Mouse (Mus musculus) gastrocnemius, adult 18-20 months (tissue): ENCODE results near the gene Yeats2. TPM values are rescaled to one million over a fixed set of nuclear protein-coding genes. Genes with fewer than 3 reads are reported as not detected.
"Not testable (repeated sequence)": the region's sequence is repeated elsewhere in the genome, so short reads cannot be mapped to it uniquely, and the experiment has no call there.

ENCODE experiments used
- DNase-seq: peaks from one replicate; pipeline ENCODE4 v3.0.0; 2021; ENCODE audit warnings: low spot score
- long read RNA-seq, 2 experiments: library from polyadenylated mRNA; stranded (forward); transcript quantifications; one replicate each; pipeline ENCODE4 v2.0.0; 2021
- total RNA-seq, 2 experiments: library from RNA; stranded (reverse); gene quantifications; 2 replicates each; pipeline ENCODE4 v1.2.3; 2021

The Yeats2 gene
- total RNA-seq: 1 to 10 TPM; 3.3 to 3.7 TPM
- long read RNA-seq, experiment 1, full-length matches to known transcripts: 1 of 6 reads
- long read RNA-seq, experiment 1, partial matches to known transcripts: 1 of 6 reads
- long read RNA-seq, experiment 1, other reads (novel, unspliced or antisense): 4 of 6 reads
- long read RNA-seq, experiment 2, partial matches to known transcripts: 1 of 4 reads
- long read RNA-seq, experiment 2, other reads (novel, unspliced or antisense): 3 of 4 reads

GRCm38 (mm10) chr16:20140772-20141531 lies at the start of gene Yeats2:
TSS of gene Yeats2 (plus strand) at chr16:20141063.
- peak; percentile 71 for DNase-seq

DNA sequence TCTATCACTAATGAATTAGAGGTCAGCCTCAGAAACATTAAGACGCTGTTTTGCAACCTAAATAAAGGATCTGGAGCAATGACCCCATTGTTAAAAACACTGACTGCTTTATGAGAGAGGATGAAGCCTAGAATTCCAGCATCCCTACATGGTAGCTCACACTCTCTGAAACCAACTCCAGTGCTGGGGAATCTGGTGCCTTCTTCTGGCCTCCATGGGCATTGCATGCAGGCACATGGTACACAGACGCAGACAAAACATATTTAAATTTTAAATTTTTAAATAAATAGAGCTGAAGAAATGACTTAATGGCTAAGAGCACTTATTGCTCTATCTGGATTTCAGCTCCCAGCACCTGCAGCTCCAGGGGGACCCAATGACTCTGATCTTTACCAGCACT lies 44.9 kb upstream of the Yeats2 start:
- no peak for DNase-seq

- DNase-seq: peak; percentile 95
These were observed 43.7 kb upstream of the Yeats2 start, which contains the start of gene Klhl24 for GRCm38 (mm10) chr16:20097069-20097710. TSS of gene Klhl24 (plus strand) at chr16:20097542.

GRCm38 (mm10) chr16:20097711-20098374 lies 43.0 kb upstream of the Yeats2 start:
- peak; percentile 96 for DNase-seq

DNA sequence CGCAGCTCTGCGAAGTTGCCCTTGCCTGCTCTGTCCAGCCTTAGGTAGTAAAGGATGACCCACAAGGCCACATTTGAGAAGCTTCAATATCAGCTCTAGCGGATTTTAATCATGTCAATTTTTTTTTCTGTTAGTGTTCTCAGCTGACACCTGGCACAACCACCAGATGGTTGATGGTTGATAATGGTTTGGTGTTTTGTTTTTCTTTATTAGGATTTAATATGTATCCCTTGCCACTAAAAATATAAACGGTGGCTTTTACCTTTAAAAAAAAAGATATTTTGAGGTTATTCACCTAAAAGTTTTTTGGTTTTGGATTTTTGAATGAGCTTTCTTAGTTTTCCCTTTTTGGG lies 42.5 kb upstream of the Yeats2 start:
- no peak for DNase-seq

DNA sequence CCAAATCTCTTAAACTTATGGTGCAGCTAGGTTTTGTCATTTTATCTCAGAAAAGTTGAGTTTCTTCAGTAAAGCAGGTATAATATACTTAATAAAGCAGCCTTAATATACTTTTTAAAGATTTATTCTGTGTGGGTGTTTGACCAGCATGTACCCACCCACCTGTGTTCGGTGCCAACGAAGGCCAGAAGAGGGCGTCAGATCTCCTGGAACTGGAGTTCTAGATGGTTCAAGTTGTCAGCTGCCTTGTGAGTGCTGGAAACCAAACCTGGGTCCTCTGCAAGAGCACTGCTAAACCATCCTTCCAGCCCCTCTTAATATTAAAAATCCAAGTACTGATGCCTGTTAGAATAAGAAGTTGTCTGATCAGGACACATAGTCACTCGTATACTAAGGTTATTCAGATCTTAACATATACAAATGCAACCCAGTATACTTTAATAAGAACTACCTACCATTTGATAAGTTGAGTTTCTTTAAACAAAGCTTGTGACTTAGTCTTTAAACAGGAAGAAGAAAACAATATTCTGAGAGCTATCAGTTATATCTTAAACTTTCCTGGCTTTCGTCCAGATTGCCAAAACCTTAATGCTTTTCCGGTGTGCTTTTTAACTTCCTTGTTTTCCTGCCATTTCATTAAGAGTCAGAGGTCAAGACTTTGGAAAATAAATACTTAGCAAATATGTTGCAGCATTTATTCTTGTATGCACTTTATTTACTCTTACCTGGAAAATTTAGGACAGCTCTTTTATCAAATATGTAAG lies 41.8 kb upstream of the Yeats2 start:
- DNase-seq: no peak

GRCm38 (mm10) chr16:20106996-20107395 lies 33.9 kb upstream of the Yeats2 start:
- DNase-seq: no peak

DNA sequence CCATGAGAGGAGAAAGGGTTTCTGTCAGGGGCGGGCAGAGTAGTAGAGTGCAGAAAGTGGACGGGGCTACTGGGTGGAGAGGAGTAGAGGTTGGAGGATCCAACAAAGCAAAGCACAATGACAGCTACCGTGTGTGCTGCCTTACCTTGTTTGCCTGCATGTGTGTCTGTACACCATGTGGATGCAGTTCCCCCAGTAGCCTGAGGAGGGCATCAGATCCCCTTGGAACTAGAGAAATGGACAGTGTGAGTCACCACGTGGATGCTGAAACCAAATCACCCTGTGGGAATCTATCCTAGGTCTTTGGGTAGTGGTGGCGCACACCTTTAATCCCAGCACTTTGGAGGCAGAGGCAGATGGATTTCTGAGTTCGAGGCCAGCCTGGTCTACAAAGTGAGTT lies 31.9 kb upstream of the Yeats2 start:
- no peak for DNase-seq

- DNase-seq: peak; percentile 56
These were observed 28.2 kb upstream of the Yeats2 start for GRCm38 (mm10) chr16:20112649-20113048.

DNA sequence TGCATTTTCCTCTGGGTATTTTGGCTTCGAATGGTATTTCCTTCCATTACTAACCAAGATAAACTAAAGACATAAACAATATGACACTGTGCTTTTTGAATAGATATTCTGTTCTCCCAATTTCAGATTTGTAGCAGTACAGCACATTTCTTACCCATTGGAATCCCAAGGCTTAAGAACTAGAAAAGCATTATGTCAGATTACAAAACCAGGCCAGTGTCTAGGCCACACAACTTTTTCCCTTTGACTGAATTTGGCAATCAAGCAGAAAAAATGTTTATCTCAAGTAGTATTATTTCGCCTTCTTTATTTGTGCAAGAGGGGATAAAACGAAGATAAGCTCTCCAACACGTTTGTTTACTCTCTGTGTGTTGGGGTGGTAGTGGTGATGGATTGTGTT lies 24.8 kb upstream of the Yeats2 start:
- DNase-seq: no peak

- not testable (repeated sequence) for DNase-seq
These were observed 14.5 kb upstream of the Yeats2 start for GRCm38 (mm10) chr16:20126319-20126883.

DNA sequence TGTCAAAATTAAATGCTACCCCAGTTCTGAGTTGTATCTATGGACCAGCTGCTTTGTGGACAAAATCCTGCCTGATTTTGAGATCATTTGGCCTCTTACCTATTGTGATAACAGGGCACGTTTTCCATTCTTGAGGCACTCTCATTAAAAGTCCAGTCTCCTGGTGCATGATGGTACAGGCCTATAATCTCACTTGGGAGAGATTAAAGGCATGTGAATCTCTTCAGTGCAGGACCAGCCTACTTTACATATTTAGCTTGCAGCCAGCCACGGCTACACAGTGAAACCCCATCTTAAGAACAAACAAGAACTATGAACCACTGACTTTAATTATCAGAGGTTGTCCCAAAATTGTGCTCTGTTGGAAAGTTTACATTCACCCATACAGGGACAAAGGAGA lies 10.5 kb upstream of the Yeats2 start:
- DNase-seq: no peak

GRCm38 (mm10) chr16:20144568-20144967 lies 3.7 kb downstream of the Yeats2 start:
- no peak for DNase-seq

DNA sequence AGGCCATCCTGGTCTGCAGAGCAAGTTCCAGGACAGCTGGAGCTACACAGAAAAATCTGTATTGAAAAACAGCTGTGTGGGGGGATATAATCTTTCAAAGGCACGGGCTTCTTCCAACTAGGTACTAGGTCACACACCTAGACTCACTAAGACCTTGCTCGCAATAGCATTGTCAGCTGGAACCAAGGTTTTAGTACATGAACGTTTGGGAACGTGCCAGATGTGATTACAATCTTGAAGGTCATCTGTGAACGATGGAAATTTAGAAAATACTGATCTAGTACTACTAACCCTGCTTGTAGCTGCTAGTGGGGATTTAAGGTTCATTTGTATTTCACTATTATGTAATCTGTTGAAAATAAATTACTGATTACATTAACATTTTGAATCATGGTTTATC lies 11.1 kb downstream of the Yeats2 start:
- no peak for DNase-seq

GRCm38 (mm10) chr16:20153742-20154141 lies 12.9 kb downstream of the Yeats2 start:
- no peak for DNase-seq

GRCm38 (mm10) chr16:20160130-20160529 lies 19.3 kb downstream of the Yeats2 start:
- no peak for DNase-seq

DNA sequence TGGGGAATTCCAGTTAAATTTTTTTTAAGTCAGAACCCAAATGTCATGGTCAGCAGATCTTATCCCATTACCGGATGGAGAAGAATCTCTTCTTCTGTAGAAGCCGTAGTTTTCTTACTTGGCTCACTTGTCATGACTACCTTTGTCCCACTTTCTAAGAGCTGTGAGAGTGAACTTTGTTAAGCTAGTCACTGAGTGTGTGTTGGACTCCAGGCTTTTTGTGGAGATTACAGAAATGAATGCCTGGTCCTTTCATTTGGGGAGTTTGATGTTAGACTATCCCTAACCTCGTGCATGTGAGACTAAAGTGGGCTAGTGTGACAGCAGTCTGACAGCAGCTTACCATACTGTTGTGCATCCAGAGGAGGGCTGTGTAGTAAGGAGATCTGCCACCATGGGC lies 28.2 kb downstream of the Yeats2 start:
- DNase-seq: no peak

- peak; percentile 7 for DNase-seq
These were observed 28.7 kb downstream of the Yeats2 start for GRCm38 (mm10) chr16:20169471-20170106.

DNA sequence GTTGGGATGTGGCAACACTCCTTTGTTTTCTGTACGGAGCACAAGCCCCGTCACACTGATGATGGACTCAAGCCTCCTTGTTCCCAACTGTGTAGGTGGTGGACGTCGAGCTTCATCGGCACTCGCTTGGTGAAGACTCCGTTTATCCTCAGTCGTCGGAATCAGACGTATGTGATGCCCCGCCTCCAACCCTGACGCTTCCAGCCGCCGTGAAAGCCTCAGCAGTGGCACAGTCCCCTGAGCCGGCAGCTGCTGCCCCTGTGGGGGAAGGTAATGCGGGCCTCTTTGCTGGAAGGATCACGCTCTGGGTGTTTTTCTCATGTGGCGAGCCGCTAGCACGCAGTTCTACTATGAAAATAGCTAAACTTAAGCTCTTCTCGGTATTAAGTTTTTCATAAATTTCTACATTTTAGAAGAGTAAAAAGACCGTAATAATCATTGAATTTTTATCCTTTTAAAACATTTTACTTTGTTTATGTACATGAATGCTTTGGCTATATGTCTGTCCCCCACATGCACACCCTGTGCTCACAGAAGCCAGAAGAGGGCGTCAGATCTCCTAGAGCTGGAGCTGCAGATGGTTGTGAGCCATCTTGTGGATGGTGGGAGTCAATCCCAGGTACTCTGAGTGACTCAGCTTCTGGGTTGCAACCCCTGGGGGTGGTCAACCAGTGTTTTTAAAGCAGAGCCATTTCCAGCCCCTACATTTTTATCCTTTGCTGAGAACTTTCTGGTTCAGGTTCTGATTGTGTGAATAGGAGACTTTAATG lies 38.7 kb downstream of the Yeats2 start:
- no peak for DNase-seq

- no peak for DNase-seq
These were observed 44.5 kb downstream of the Yeats2 start for GRCm38 (mm10) chr16:20185368-20185767.
